Mouse (Mus musculus): ENCODE results near the gene Ltb4r2.

DNA sequence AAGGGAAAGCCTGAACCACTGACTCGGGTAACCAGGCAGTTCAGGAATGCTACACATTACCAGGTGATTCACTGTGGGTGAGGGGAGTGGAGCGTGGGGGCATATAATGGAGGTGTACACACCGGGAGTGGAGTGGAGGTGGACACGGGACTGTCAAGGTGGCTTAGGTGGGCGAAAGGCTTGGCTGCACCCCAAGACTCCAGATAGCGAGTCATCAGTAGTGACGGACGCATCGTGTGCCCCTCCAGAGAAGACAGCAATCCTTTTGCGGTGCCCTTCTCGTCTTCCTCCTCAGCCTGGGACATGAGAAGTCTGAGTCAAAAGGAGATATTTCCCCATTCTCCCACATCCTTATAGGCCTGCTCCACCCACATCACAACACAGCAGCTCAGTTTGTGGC is 16.6 kb downstream of the Ltb4r2 start:
- TF ChIP-seq CTCF (IDR thresholded peaks at IDR 0.05; ENCODE audit: extremely low read depth, insufficient read depth, insufficient read length, insufficient replicate concordance) (no peak), POLR2A (IDR thresholded peaks at IDR 0.05; ENCODE audit: low read depth, low read length) (no peak)
